Mouse (Mus musculus) intestine, embryonic 14.5 days (tissue): Measurements from ENCODE around the gene Ccser1. TPM values are rescaled to one million over a fixed set of nuclear protein-coding genes. Genes with fewer than 3 reads are reported as not detected.

Experiments
- ATAC-seq: fragments of 200-750 bp; cut with Nextera tagmentation; replicated peaks from 2 replicates; pipeline ENCODE4 v1.8.0; 2017; ENCODE audit warnings: low read depth, moderate number of reproducible peaks, moderate TSS enrichment, moderate library complexity; ENCODE audit not compliant: low FRiP score, low TSS enrichment
- DNase-seq: peaks from one replicate; pipeline ENCODE4 v3.0.0-alpha.2; 2018; ENCODE audit warnings: low spot score
- H3K27ac ChIP-seq: fragments of 300-500 bp; sonication (generic); 2 replicates; pipeline ENCODE4 v1.5.1; 2014; ENCODE audit warnings: low read depth, mild to moderate bottlenecking, control low read depth
- H3K27me3 ChIP-seq: fragments of 300-500 bp; sonication (generic); replicated peaks from 2 replicates; pipeline ENCODE4 v1.6.1; 2014; ENCODE audit warnings: low read length, control low read depth; ENCODE audit not compliant: control insufficient read depth, insufficient read depth
- H3K36me3 ChIP-seq: fragments of 300-500 bp; sonication (generic); 2 replicates; pipeline ENCODE4 v1.6.1; 2014; ENCODE audit warnings: low read length, control low read depth; ENCODE audit not compliant: control insufficient read depth, insufficient read depth
- H3K4me1 ChIP-seq: fragments of 300-500 bp; sonication (generic); replicated peaks from 2 replicates; pipeline ENCODE4 v1.6.1; 2014; ENCODE audit warnings: low read length, control low read depth, mixed read lengths; ENCODE audit not compliant: control insufficient read depth, insufficient read depth
- H3K4me2 ChIP-seq: fragments of 300-500 bp; sonication (generic); 2 replicates; pipeline ENCODE4 v1.6.1; 2014; ENCODE audit warnings: low read length
- H3K4me3 ChIP-seq: fragments of 300-500 bp; sonication (generic); 2 replicates; pipeline ENCODE4 v1.5.1; 2014; ENCODE audit warnings: low read depth, low read length, control low read depth, mixed read lengths
- H3K9ac ChIP-seq: fragments of 300-500 bp; sonication (generic); 2 replicates; pipeline ENCODE4 v1.6.1; 2014; ENCODE audit warnings: mild to moderate bottlenecking, low read length
- H3K9me3 ChIP-seq: fragments of 300-500 bp; sonication (generic); 2 replicates; pipeline ENCODE4 v1.6.1; 2016; ENCODE audit warnings: low read length, control low read depth; ENCODE audit not compliant: control insufficient read depth
- WGBS: fragments of 180-500 bp; shearing (Covaris S2); extraction: QIAGEN DNeasy Blood & Tissue Kit; methylation state at CpG from one replicate; pipeline ENCODE4 v1.1.7; 2014; 5-methylcytosine and 5-hydroxymethylcytosine counted together
- polyA plus RNA-seq: library from polyadenylated mRNA; unstranded; fragments of >200 nt; fragmentation: Nextera tagmentation; extraction: Ambion mirVana; gene quantifications from 2 replicates; pipeline ENCODE4 v1.2.1, GENCODE M21; 2014

The Ccser1 gene
- polyA plus RNA-seq, 1 experiment from 2014 or later, result 5.1 TPM

DNA sequence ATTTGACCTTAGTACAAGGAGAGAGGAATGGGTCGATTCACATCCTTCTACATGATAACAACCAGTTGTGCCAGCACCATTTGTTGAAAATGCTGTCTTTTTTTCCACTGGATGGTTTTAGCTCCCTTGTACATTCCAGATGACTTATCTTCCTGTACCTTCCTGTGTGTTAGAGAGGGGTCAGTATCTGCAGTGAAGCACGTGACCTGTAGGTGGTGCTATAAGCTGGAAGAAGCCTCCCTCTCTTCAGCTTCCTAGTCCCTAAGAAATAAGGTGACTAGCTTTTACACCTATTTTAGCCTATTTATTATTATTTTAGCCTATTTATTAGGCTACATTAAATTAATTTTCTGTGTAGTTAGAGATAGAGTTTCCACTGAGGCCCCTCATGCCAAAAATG, 506.9 kb downstream of the Ccser1 start:
- H3K27me3 ChIP-seq, result no peaks in the 10 kb centered on the region
- no peak overlapping the region for H3K4me3 ChIP-seq
- no peak overlapping the region for H3K9ac ChIP-seq
- no peaks in the 10 kb centered on the region for H3K4me1 ChIP-seq
- no peak overlapping the region for H3K4me2 ChIP-seq
- no peaks in the 10 kb centered on the region for H3K36me3 ChIP-seq
- ATAC-seq, result no peak
- 25% methylated on average over 2 of the region's 2 CpGs for WGBS
- no peaks in the 10 kb centered on the region for H3K9me3 ChIP-seq
- no peak overlapping the region for H3K27ac ChIP-seq
- DNase-seq, result no peak

- Histone ChIP-seq H3K4me2 (no peak overlapping the region), H3K4me1 (no peaks in the 10 kb centered on the region), H3K9ac (no peak overlapping the region), H3K36me3 (no peaks in the 10 kb centered on the region), H3K4me3 (no peak overlapping the region), H3K27ac (no peak overlapping the region), H3K27me3 (no peaks in the 10 kb centered on the region), H3K9me3 (no peaks in the 10 kb centered on the region)
- DNase-seq, result no peak
- WGBS, result 93% methylated on average over 7 of the region's 7 CpGs
- ATAC-seq, result no peak
Measured at GRCm38 (mm10) chr6:61703003-61703402, 522.9 kb downstream of the Ccser1 start.

- no peak overlapping the region for H3K4me2 ChIP-seq
- ATAC-seq (no peak), DNase-seq (no peak)
- no peaks in the 10 kb centered on the region for H3K9me3 ChIP-seq
- no peak overlapping the region for H3K4me3 ChIP-seq
- no peaks in the 10 kb centered on the region for H3K27me3 ChIP-seq
- H3K36me3 ChIP-seq, result no peaks in the 10 kb centered on the region
- WGBS, result 95% methylated on average over 1 of the region's 1 CpGs
- no peak overlapping the region for H3K9ac ChIP-seq
- no peaks in the 10 kb centered on the region for H3K4me1 ChIP-seq
- H3K27ac ChIP-seq, result no peak overlapping the region
Measured at GRCm38 (mm10) chr6:61721220-61721619, 541.1 kb downstream of the Ccser1 start.

GRCm38 (mm10) chr6:61729065-61729464, 548.9 kb downstream of the Ccser1 start:
- Histone ChIP-seq H3K9me3 (no peaks in the 10 kb centered on the region), H3K4me3 (no peak overlapping the region), H3K4me2 (no peak overlapping the region), H3K36me3 (no peaks in the 10 kb centered on the region), H3K4me1 (no peaks in the 10 kb centered on the region), H3K27ac (no peak overlapping the region), H3K27me3 (no peaks in the 10 kb centered on the region), H3K9ac (no peak overlapping the region)
- no peak for DNase-seq
- 47% methylated on average over 1 of the region's 1 CpGs for WGBS
- no peak for ATAC-seq

- H3K4me2 ChIP-seq, result no peak overlapping the region
- ATAC-seq (no peak), DNase-seq (no peak)
- no peaks in the 10 kb centered on the region for H3K4me1 ChIP-seq
- H3K27me3 ChIP-seq, result no peaks in the 10 kb centered on the region
- H3K27ac ChIP-seq, result no peak overlapping the region
- no peaks in the 10 kb centered on the region for H3K9me3 ChIP-seq
- 77% methylated on average over 5 of the region's 5 CpGs for WGBS
- H3K36me3 ChIP-seq, result no peaks in the 10 kb centered on the region
- no peak overlapping the region for H3K4me3 ChIP-seq
- no peak overlapping the region for H3K9ac ChIP-seq
Measured at GRCm38 (mm10) chr6:61730088-61730880, 550.2 kb downstream of the Ccser1 start.

- no peak for ATAC-seq
- no peak for DNase-seq
- 64% methylated on average over 1 of the region's 1 CpGs for WGBS
Measured at GRCm38 (mm10) chr6:61746346-61746745, 566.2 kb downstream of the Ccser1 start.

DNA sequence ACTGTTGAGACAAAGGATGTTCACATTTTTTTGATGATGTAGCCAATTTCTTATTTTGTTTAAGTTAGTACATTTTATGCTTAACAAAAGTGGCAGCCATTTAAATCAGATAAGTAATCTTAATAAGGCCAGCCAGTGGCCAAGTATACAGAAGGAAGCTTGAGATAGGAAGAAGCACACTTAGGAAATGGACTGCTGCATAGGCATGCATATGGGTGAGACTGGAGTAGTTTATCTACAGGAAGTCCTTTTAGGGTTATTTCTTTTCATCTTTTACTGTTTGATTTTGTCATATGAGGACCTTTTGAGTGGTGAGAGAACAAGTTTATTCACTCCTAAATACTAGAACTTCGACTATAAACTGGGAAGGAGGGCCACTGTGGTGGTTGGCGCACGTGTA, 582.0 kb downstream of the Ccser1 start:
- Histone ChIP-seq H3K27me3 (no peaks in the 10 kb centered on the region), H3K4me2 (no peak overlapping the region), H3K4me3 (no peak overlapping the region), H3K27ac (no peak overlapping the region), H3K36me3 (no peaks in the 10 kb centered on the region), H3K4me1 (no peaks in the 10 kb centered on the region), H3K9ac (no peak overlapping the region), H3K9me3 (no peaks in the 10 kb centered on the region)
- DNase-seq (no peak), ATAC-seq (no peak)
- WGBS, result 97% methylated on average over 3 of the region's 3 CpGs

More at GRCm38 (mm10) chr6:61746346-61746745, 566.2 kb downstream of the Ccser1 start:
- Histone ChIP-seq H3K36me3 (no peaks in the 10 kb centered on the region), H3K4me2 (no peak overlapping the region), H3K4me1 (no peaks in the 10 kb centered on the region), H3K4me3 (no peak overlapping the region), H3K27ac (no peak overlapping the region), H3K9me3 (no peaks in the 10 kb centered on the region), H3K9ac (no peak overlapping the region), H3K27me3 (no peaks in the 10 kb centered on the region)

- Histone ChIP-seq H3K4me2 (no peak overlapping the region), H3K4me1 (no peaks in the 10 kb centered on the region), H3K36me3 (no peaks in the 10 kb centered on the region), H3K9ac (no peak overlapping the region), H3K4me3 (no peak overlapping the region), H3K27me3 (no peaks in the 10 kb centered on the region), H3K27ac (no peak overlapping the region), H3K9me3 (no peaks in the 10 kb centered on the region)
- WGBS, result 75% methylated on average over 5 of the region's 5 CpGs
- DNase-seq (no peak), ATAC-seq (no peak)
Measured at GRCm38 (mm10) chr6:61763379-61763778, 583.3 kb downstream of the Ccser1 start.

DNA sequence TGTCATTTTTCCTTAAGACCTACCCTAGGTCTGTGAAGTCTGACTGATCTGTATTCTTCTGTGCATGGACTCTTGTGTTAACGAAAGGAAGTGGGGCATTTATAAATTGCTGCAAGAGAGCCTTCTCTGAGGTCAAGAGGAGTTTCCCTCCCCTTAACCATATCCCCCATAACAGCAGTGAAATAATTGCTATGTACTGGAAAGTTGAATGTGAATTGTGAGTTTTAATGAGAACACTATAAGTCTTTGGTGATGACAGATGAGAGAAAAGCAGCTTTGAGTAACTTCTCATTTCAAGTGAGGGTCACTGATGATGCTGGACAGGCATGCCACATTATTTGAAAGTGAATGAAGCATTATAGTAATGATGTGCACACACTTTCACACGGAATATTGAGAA, 585.7 kb downstream of the Ccser1 start:
- H3K9ac ChIP-seq, result no peak overlapping the region
- WGBS, result 69% methylated on average over 2 of the region's 2 CpGs
- no peaks in the 10 kb centered on the region for H3K27me3 ChIP-seq
- no peak for ATAC-seq
- H3K4me1 ChIP-seq, result no peaks in the 10 kb centered on the region
- no peak overlapping the region for H3K4me2 ChIP-seq
- no peak overlapping the region for H3K27ac ChIP-seq
- H3K4me3 ChIP-seq, result no peak overlapping the region
- no peaks in the 10 kb centered on the region for H3K36me3 ChIP-seq
- DNase-seq, result no peak
- H3K9me3 ChIP-seq, result no peaks in the 10 kb centered on the region
